Mouse (Mus musculus) granulocyte monocyte progenitor cell, adult 5-6 weeks (primary cell): Measurements from ENCODE around the gene Cep135. TPM values are rescaled to one million over a fixed set of nuclear protein-coding genes. Genes with fewer than 3 reads are reported as not detected.

Experiments
- ATAC-seq: replicated peaks from 2 replicates; pipeline ENCODE4 v1.8.0; 2016; ENCODE audit warnings: mild to moderate bottlenecking, moderate TSS enrichment, inconsistent platforms; ENCODE audit not compliant: poor library complexity, severe bottlenecking
- total RNA-seq, 2 experiments: library from RNA; stranded (forward) in 1 of 2; stranded (reverse) in 1 of 2; fragments of 200-712, 200-1000 nt in 1 of 2; fragments of >200 nt in 1 of 2; fragmentation: Nextera tagmentation in 1 of 2; gene quantifications; 2 replicates each; pipeline ENCODE4 v1.2.3; 2014 to 2017

The Cep135 gene
- 5.8 and 12.7 TPM in 2 replicates for total RNA-seq (2014; fragmentation: Nextera tagmentation)
- total RNA-seq (2017), result 12.5 and 15.9 TPM in 2 replicates

DNA sequence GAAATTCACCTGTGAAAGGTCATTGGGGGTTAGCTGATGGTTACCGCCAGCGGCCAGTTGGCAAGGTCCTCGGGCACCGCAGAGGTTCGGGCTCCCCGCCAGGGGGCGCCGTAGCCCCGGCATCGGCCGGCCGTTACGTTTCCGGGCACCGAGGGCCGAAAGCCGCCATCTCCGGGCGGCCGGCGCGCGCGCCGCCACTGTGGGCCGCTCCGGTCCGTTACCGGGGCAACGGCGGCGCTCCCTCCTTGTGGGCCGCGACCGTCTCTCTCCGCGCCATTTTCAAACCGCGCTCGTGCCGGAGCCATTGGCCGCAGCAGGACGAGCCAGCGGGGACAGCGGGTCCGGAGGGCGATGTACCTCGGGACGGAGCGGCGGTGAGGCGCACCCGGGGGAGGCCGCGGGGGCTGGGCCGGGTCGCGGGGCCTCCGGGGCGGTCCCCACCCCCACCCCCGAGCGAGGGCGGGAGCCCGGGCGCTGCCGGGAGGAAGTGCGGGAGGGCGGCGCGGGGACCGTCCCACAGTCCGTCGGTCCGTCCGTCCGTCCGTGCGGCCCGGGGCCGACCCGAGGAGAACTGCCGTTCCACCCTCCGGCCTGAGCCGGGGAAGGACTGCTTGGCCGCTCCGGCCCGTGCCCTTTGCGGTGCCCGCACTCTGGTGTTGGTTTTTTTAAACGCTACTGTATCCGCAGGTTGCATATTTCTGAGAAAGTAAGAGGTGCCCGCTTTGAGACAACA, at the start of gene Cep135:
TSS of gene Cep135 (plus strand) at position 148 of the 733 bp plus-strand sequence.
- ATAC-seq, result peak; percentile 94

GRCm38 (mm10) chr5:76540181-76540580, 48.3 kb upstream of the Cep135 start:
- ATAC-seq, result no peak

DNA sequence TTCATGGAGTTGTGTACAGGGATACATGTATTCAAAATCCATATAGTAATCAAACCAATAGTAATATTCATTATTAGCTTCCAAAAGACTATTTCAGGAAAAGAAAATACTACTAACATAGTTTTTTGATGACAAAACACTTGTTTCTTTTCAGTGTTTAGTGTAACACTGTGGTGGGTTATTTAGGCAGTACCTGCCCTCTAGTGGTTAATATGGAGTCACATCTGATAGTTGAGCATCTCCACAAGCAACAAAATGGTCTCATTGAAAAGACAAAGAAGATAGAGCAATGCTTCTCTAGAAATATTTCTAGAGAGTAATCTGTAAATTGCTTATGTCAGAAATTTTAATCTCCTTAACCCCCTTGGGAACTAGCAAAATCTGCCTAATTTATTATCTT, 47.7 kb upstream of the Cep135 start:
- no peak for ATAC-seq

- ATAC-seq, result no peak
Measured at GRCm38 (mm10) chr5:76543200-76543599, 45.3 kb upstream of the Cep135 start.

DNA sequence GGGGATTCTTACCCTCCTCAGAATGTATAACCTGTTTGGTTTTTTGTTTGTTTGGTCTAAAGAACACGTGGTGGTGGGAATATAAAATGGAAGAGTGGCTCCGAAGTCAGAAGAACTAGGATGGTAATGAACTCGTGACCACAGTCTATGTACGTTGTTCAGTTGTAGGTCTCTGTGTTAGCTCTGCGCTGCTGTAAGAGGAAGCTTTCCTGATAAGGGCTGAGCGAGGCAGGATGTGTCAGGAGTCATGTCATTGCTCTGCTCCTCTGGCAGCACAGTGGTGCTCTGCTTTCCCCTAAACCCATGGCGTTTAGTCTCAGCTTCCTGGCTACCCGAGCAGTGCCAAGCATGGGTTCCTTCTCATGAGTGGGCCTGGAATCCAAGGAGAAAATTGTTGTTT, 38.1 kb upstream of the Cep135 start:
- ATAC-seq, result no peak

GRCm38 (mm10) chr5:76565321-76565720, 23.2 kb upstream of the Cep135 start:
- peak; percentile 100 for ATAC-seq

GRCm38 (mm10) chr5:76574251-76574650, 14.2 kb upstream of the Cep135 start:
- no peak for ATAC-seq

DNA sequence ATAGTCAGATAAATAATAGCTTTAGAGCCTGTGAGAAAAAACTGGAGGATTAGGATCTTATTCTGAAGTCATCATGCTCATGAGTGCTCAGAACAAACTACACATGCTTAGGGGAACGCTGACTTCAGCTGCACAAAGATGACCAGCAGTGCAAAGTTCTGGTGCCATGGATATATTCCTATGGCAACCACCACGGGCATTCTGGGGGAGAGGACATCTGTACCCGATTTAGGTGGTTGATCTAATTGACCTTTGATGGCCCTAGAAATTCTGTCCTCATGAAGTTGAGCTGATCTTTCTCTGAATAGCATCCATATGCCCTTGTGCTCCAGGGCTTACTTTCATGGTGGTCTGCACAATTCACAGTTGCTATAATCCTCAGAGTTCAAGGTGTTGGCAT, 11.5 kb upstream of the Cep135 start:
- no peak for ATAC-seq

GRCm38 (mm10) chr5:76585378-76585777, 3.1 kb upstream of the Cep135 start:
- no peak for ATAC-seq

- peak; percentile 12; the same call in 1 of the 2 replicates for ATAC-seq
Measured at GRCm38 (mm10) chr5:76589311-76589710, 813 bp downstream of the Cep135 start.

DNA sequence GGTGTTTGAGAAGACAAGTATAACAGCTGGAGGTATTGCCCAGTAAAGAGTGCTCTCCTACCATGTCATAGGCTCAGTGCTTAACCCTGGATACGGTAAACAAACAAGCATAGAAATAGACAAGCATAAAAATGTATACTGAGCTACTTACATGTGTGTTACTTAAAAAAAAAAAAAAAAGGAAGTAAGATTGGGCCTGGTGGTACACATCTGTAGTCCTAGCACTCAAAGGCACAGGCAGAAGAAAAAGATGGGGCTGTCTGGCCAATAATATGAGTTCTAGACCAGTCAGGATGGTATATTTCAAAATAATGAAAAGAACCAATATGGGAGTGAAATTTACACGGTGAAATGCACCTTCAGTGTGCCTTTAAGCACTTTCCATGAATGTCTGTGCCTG, 1.5 kb downstream of the Cep135 start:
- no peak for ATAC-seq

DNA sequence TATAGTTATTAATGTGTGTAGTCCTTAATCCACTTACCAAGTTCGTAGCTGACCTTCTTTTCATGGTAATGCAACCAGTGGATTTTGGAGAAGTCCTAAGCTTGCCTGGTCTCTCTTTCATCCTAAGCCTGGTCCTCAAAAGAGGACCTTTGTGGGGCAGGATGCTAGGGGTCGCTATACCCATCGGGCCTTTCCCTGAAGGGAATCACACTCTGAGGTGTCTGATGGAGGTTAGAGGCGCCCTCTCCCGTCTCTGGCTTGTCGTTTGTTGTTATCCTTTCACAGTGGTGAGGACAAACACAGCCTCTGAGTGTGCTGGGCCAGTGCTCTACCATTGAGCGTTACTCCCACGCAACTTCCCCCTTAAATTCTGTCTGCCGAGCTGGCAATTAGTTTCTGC, 3.4 kb downstream of the Cep135 start:
- ATAC-seq, result no peak

GRCm38 (mm10) chr5:76609702-76610370, 21.3 kb downstream of the Cep135 start:
- no peak for ATAC-seq

DNA sequence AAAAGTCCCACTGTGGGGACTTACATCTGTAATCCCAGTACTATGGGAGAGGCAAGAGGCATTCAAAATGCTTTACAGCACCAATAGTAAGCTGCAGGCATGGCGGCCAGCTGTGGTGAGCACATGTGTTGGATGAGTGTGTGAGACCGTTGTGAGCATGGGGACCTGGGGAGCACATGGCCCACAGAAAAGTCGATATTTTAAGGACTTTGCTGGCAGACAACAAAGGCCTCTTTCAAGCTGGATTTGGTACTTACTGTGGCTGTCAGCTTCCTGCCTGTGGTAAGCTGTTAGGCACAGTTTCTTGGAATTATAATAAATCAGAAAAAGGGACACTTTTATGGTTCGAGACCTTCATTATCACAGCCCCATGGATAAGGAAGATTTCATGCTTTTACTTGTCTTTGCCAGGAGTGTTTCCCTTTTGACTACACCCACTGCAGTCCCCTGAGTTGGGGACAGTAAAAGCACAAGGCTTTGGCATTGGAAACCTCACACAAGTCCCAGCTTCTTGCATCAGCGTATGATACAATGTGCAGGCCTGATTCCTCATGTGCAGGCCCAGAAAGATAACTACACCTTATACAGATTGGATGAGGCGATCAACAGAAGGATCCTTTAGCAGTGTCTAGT, 24.5 kb downstream of the Cep135 start:
- no peak for ATAC-seq

DNA sequence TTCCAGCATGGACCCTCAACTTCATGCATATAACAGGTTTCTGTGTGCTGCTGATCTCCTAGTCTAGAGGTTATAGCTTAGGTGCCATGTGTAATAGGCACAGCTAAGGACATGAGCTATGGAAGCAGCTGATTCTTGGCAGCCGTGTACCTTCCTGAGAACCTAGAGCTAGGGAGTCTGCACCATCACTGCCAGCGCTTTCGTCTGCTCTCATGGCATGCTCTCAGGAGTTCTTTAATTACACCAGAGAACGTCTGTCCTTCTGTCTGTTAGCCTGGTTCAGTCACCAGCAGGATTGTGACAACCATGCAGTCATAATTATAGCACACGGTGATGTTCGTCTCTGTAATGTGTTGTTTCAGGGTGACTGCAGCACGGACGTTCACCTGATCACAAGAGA, 26.8 kb downstream of the Cep135 start:
- ATAC-seq, result no peak

GRCm38 (mm10) chr5:76616196-76616747, 27.8 kb downstream of the Cep135 start:
- no peak for ATAC-seq

DNA sequence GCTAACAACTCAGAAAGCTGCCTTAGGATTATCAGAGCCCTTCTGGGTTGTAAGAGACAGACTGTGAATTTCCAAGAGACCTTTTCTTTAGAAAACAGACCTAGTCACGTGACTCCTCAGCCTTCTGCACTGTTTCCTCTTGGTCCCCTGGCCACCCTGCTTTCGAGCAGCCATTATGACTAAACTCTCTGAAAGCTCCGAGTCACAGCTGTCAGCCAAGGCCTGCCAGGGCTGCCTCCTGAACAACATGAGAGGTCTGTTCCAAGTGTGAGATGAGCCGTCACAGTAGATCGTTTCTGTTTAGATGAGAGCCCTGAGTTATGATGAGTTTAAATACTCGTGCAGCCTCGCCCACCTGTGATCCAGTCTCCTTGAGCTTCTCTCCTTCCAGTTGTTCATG, 30.3 kb downstream of the Cep135 start:
- no peak for ATAC-seq

DNA sequence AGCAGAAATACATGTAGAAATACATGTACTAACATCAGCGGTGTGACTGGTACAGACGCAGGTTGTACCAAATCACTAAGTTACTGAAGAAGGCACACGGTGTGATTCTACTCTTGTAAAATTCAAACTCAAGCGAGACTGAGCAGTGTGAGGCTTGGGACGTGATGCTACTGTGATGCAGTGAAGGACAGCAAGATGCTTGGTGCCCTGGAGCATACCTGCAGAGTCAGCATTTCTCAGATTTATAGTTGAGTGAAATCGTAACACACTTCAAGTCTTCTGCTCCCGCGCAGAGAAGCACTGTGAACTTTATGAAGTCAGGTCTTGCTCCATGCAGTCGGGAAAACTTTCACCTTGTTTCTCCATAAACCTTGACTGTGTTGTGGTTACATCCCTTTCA, 35.3 kb downstream of the Cep135 start:
- ATAC-seq, result no peak

- ATAC-seq, result no peak
Measured at GRCm38 (mm10) chr5:76627770-76628169, 39.3 kb downstream of the Cep135 start.

- no peak for ATAC-seq
Measured at GRCm38 (mm10) chr5:76634012-76634411, 45.5 kb downstream of the Cep135 start.

- no peak for ATAC-seq
Measured at GRCm38 (mm10) chr5:76635592-76635991, 47.1 kb downstream of the Cep135 start.
